Mouse (Mus musculus): ENCODE measurements around the gene Sergef. TPM values are rescaled to one million over a fixed set of nuclear protein-coding genes. Genes with fewer than 3 reads are reported as not detected.
"Not testable (repeated sequence)": the region's sequence is repeated elsewhere in the genome, so short reads cannot be mapped to it uniquely, and the experiment has no call there.

Sergef gene
- polyA plus RNA-seq, 1 experiment from 2014 or later: 45.6 TPM

DNA sequence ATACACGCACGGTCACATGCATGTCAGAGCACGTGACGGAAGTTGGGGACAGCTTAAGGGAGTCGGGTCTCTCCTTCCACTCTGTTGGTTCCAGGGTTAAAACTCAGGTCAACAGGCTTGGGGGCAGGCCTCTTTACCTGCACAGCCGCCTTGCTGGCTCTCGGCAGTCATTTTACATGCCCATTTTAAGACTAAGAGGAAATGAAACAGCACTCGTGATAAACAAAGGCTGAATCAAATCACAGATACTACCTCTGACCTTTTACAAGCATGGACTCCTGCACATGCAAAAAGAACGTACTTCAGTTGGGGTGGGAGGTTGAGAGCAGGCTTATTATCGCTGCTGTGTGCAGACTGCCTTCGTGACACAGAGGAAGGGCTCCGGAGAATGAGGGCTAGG is 50.4 kb downstream of the Sergef start:
- Histone ChIP-seq H3K27ac (no peak overlapping the region), H3K4me1 (peaks cover 4% of the 10 kb centered on the region), H3K4me2 (no peak overlapping the region), H3K9me3 (no peaks in the 10 kb centered on the region), H3K9ac (no peak overlapping the region), H3K4me3 (no peak overlapping the region), H3K27me3 (replicated peaks) (no peaks in the 10 kb centered on the region), H3K36me3 (replicated peaks) (no peaks in the 10 kb centered on the region; the same call in 1 of the 2 replicates)
- no peak for ATAC-seq (replicated peaks)
- 88% methylated on average over 12 of the region's 12 CpGs for WGBS

DNA sequence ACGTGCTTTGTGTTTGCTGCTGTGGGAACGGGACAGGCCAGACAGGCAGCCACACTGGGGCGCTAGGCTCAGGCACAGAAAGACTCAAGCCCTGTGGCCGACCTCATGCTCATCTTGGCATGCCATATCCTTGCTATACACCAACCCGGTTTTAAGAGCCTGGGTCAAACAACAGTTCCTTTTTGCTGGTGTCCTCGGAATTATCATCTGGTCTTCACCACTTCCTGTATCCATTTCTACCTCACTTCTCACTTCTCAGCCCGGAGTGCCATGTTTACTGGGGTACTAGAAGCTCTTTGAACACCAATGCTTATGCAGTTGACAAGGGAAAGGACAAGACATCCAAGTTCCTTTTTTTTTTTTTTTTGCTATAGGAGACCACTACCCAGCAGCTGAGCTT is 51.6 kb downstream of the Sergef start:
- no peaks in the 10 kb centered on the region; the same call in 1 of the 2 replicates for H3K36me3 ChIP-seq (replicated peaks)
- 71% methylated on average over 7 of the region's 7 CpGs for WGBS
- no peak overlapping the region for H3K9ac ChIP-seq
- no peak overlapping the region for H3K4me2 ChIP-seq
- peaks cover 4% of the 10 kb centered on the region for H3K4me1 ChIP-seq
- no peak overlapping the region for H3K27ac ChIP-seq
- H3K4me3 ChIP-seq: no peak overlapping the region
- no peak for ATAC-seq (replicated peaks)
- H3K9me3 ChIP-seq: no peaks in the 10 kb centered on the region
- H3K27me3 ChIP-seq (replicated peaks): no peaks in the 10 kb centered on the region

GRCm38 (mm10) chr7:46587466-46587865 is 52.1 kb downstream of the Sergef start:
- no peak overlapping the region for H3K4me2 ChIP-seq
- 49% methylated on average over 17 of the region's 17 CpGs for WGBS
- H3K9me3 ChIP-seq: no peaks in the 10 kb centered on the region
- ATAC-seq (replicated peaks): 0 out of 2 replicates have a peak, but pooled peaks have one; percentile 39
- no peak overlapping the region for H3K4me3 ChIP-seq
- H3K9ac ChIP-seq: no peak overlapping the region
- H3K27me3 ChIP-seq (replicated peaks): no peaks in the 10 kb centered on the region
- H3K36me3 ChIP-seq (replicated peaks): no peaks in the 10 kb centered on the region; the same call in 1 of the 2 replicates
- H3K27ac ChIP-seq: no peak overlapping the region
- peaks cover 4% of the 10 kb centered on the region for H3K4me1 ChIP-seq

- Histone ChIP-seq H3K36me3 (replicated peaks) (no peaks in the 10 kb centered on the region; the same call in 1 of the 2 replicates), H3K4me1 (peaks cover 4% of the 10 kb centered on the region), H3K9ac (no peak overlapping the region), H3K9me3 (no peaks in the 10 kb centered on the region), H3K4me2 (no peak overlapping the region), H3K27ac (no peak overlapping the region), H3K27me3 (replicated peaks) (no peaks in the 10 kb centered on the region), H3K4me3 (no peak overlapping the region)
- WGBS: 87% methylated on average over 10 of the region's 10 CpGs
- ATAC-seq (replicated peaks): no peak
Measured at GRCm38 (mm10) chr7:46586621-46587216, 52.9 kb downstream of the Sergef start.

- Histone ChIP-seq H3K36me3 (replicated peaks) (no peaks in the 10 kb centered on the region; the same call in 1 of the 2 replicates), H3K4me2 (no peak overlapping the region), H3K4me1 (peaks cover 4% of the 10 kb centered on the region), H3K4me3 (no peak overlapping the region), H3K27me3 (replicated peaks) (no peaks in the 10 kb centered on the region), H3K9me3 (no peaks in the 10 kb centered on the region), H3K27ac (no peak overlapping the region), H3K9ac (no peak overlapping the region)
- 96% methylated on average over 6 of the region's 6 CpGs for WGBS
- no peak for ATAC-seq (replicated peaks)
Measured at GRCm38 (mm10) chr7:46582750-46583149, 56.9 kb downstream of the Sergef start.

DNA sequence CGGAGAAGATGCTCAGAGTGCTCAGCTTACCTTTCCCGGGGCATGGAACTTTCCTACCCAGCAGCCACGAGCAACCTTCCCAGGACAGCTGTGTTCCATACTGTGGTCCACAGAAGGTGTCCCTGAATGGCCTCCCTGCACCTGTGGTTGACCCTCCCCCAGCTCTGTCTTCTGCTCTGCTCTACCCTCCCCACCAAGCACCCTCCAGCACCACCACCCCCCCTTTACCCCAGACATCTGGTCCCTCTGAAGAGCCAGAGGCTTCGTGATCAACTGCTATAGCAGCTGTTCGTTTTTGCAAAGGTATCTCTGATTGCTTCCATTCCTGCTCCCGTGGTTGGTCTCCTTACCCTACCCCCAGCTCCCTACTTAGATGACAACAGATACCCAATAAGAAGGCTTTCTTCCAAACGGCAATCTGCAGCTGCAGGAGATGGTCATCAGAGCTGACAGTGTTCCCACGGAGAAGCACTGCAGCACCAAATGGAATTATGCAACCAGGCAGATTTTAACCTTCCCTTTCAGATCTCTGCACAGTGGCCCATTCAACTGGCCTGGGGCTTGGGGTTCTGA is 58.2 kb downstream of the Sergef start:
- Histone ChIP-seq H3K4me2 (no peak overlapping the region), H3K27me3 (replicated peaks) (no peaks in the 10 kb centered on the region), H3K4me1 (no peaks in the 10 kb centered on the region), H3K4me3 (no peak overlapping the region), H3K27ac (no peak overlapping the region), H3K9ac (no peak overlapping the region), H3K36me3 (replicated peaks) (no peaks in the 10 kb centered on the region; the same call in 1 of the 2 replicates), H3K9me3 (no peaks in the 10 kb centered on the region)
- 83% methylated on average over 8 of the region's 8 CpGs for WGBS
- ATAC-seq (replicated peaks): no peak

DNA sequence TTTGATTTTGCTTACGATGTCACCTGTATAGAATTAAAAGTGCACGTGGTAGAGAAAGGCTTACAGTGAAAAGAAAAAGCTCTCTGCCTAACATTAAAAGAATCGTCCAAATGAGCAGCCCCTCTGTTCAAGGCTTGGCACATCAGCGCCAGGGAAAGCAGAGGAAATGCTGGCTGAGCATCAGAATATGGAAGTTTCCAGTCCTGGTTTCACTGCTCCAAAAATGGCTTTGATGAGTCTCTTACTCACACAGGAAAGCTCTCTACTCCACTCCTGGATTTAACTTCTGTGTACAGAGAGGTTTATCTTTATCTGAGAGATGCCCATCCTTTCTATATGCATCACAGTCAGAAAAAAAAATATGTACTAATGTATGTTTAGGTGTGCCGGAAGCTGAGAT is 61.5 kb downstream of the Sergef start:
- Histone ChIP-seq H3K4me1 (peaks cover 8% of the 10 kb centered on the region), H3K9ac (no peak overlapping the region), H3K27ac (no peak overlapping the region), H3K9me3 (no peaks in the 10 kb centered on the region), H3K4me2 (no peak overlapping the region), H3K36me3 (replicated peaks) (no peaks in the 10 kb centered on the region), H3K4me3 (no peak overlapping the region), H3K27me3 (replicated peaks) (no peaks in the 10 kb centered on the region)
- 84% methylated on average over 5 of the region's 5 CpGs for WGBS
- ATAC-seq (replicated peaks): no peak

DNA sequence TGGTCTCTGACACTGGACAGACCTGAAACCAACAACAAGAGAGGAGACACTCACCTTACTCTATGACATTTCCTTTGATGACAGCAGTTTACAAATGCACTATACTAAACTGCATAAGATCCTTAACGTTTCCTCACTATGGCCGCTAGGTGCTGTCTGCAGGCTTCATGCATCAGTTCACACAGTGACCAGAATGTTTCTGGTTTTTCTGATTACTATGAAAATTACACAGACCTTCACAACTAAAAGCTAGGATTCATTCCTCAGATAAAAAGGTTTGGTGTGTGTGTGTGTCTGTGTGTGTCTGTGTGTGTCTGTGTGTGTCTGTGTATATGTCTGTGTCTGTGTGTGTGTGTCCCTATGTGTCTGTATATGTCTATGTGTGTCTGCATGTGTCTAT is 63.7 kb downstream of the Sergef start:
- Histone ChIP-seq H3K9ac (no peak overlapping the region), H3K9me3 (no peaks in the 10 kb centered on the region), H3K27ac (no peak overlapping the region), H3K4me3 (no peak overlapping the region), H3K4me1 (peaks cover 12% of the 10 kb centered on the region), H3K4me2 (no peak overlapping the region), H3K36me3 (replicated peaks) (no peaks in the 10 kb centered on the region), H3K27me3 (replicated peaks) (no peaks in the 10 kb centered on the region)
- no peak for ATAC-seq (replicated peaks)
- WGBS: 78% methylated on average over 2 of the region's 2 CpGs

DNA sequence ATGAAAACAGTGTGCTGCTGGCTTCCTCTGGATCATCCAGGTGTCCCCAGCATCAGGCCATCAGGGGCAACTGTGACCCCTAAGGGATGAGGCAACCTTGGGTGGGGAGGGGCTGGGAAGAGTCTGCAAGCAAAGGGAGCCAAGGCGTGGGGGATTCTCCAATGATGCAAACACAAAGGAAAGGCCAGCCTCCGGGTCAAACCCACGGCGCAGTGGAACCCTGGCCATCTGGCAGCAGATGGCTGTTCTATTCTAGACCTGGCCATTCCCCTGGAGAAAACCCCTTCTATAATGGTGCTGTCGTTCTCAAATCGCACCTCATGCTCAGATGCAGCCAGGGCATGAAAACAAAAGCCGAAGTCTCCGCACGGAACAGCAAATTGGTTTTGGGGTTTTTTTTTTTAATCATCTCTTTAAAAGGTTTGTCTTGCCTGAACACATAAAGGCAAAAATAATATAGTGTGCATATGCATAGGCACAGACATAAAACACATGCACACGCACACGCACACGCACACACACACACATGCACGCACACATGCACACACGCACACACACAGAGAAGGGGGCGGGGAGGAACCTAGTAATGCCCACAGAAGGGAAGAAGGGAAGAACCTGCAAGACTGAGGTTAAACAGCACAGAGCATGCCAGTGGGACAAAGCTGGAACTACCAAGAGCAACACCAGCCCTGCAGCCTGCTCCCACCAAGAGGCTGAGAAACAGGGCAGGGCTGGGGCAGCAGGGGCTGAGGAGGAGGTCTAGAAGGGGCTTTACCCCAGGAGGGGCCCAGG is 66.6 kb downstream of the Sergef start:
- no peak overlapping the region for H3K9ac ChIP-seq
- H3K4me2 ChIP-seq: no peak overlapping the region
- ATAC-seq (replicated peaks): 0 out of 2 replicates have a peak, but pooled peaks have one; percentile 44
- H3K4me1 ChIP-seq: peaks cover 12% of the 10 kb centered on the region
- H3K9me3 ChIP-seq: no peaks in the 10 kb centered on the region
- H3K4me3 ChIP-seq: no peak overlapping the region
- WGBS: 49% methylated on average over 15 of the region's 15 CpGs
- no peaks in the 10 kb centered on the region for H3K36me3 ChIP-seq (replicated peaks)
- H3K27me3 ChIP-seq (replicated peaks): no peaks in the 10 kb centered on the region
- H3K27ac ChIP-seq: peak overlapping the region; percentile 58; the same call in 1 of the 2 replicates

- not testable (repeated sequence) for H3K4me3 ChIP-seq; H3K4me2 ChIP-seq; H3K9me3 ChIP-seq; H3K9ac ChIP-seq; H3K27me3 ChIP-seq (replicated peaks); H3K27ac ChIP-seq; ATAC-seq (replicated peaks)
- Histone ChIP-seq H3K36me3 (replicated peaks) (peaks cover 19% of the 10 kb centered on the region; the same call in 1 of the 2 replicates), H3K4me1 (peaks cover 12% of the 10 kb centered on the region)
- 73% methylated on average over 9 of the region's 9 CpGs for WGBS
Measured at GRCm38 (mm10) chr7:46569509-46569908, 70.1 kb downstream of the Sergef start.

DNA sequence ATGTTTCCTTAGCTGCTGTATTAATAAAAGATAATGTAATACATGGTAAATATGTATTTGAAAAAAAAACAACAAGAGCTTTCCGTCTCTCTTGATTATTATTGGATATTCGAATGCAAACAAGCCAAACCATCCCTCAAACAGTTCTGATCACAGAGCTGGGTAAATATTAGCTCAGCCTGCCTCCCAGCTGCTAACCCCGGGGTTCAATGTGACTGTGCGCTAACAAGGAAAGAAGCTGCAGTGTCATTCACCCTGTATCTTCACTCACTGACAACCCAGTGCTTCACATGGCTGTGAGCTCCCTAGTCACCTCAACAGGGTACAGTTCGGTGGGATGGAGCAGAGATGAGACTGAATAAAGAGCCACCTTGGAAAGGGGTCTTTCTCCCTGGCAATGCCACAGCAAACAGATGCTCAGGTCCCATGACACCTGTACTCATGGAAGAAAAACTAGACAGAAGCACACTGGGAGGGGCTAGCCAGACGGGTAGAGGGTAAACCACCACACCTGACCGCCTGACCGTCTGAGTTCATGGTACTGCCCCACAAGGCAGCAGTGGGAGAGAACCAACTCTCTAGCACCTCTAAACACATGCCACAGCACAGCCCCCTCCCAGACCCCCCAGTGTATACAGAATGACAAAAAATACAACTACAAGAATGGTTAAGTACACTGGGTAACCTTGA is 73.1 kb downstream of the Sergef start:
- Histone ChIP-seq H3K27ac (no peak overlapping the region), H3K27me3 (replicated peaks) (no peaks in the 10 kb centered on the region), H3K4me3 (no peak overlapping the region), H3K4me1 (no peaks in the 10 kb centered on the region), H3K36me3 (replicated peaks) (peaks cover 19% of the 10 kb centered on the region; the same call in 1 of the 2 replicates), H3K9me3 (no peaks in the 10 kb centered on the region; the same call in 1 of the 2 replicates), H3K4me2 (no peak overlapping the region), H3K9ac (no peak overlapping the region)
- WGBS: 90% methylated on average over 8 of the region's 8 CpGs
- ATAC-seq (replicated peaks): no peak

GRCm38 (mm10) chr7:46565374-46565773 is 74.2 kb downstream of the Sergef start:
- Histone ChIP-seq H3K4me1 (no peaks in the 10 kb centered on the region), H3K4me3 (no peak overlapping the region), H3K36me3 (replicated peaks) (peaks cover 19% of the 10 kb centered on the region; the same call in 1 of the 2 replicates), H3K9me3 (no peaks in the 10 kb centered on the region; the same call in 1 of the 2 replicates), H3K27me3 (replicated peaks) (no peaks in the 10 kb centered on the region), H3K27ac (no peak overlapping the region), H3K4me2 (no peak overlapping the region), H3K9ac (no peak overlapping the region)
- no peak for ATAC-seq (replicated peaks)
- 96% methylated on average over 7 of the region's 7 CpGs for WGBS

All from midbrain, embryonic 15.5 days (tissue).